Mouse (Mus musculus): ENCODE data around the gene Odr4. TPM values are rescaled to one million over a fixed set of nuclear protein-coding genes. Genes with fewer than 3 reads are reported as not detected.

Gene Odr4
- polyA plus RNA-seq, 2 experiments from 2014 or later: 33.8 to 39.3 TPM

Other genes starting within 250 kb of the Odr4 start
- gene Pdc, start 73.7 kb downstream of the Odr4 start, polyA plus RNA-seq (2017; shearing (Covaris generic)): under 1 TPM in 1 of 2 experiments, not detected in 1; 0.26 TPM
- gene Tpr, start 242 bp downstream of the Odr4 start, polyA plus RNA-seq (2017; shearing (Covaris generic)): 100 to 1,000 TPM; 251 to 261 TPM
- gene Prg4, start 73.1 kb upstream of the Odr4 start, polyA plus RNA-seq (2017; shearing (Covaris generic)): 10 to 100 TPM; 10.2 to 13.8 TPM